Mouse (Mus musculus) MEL (cell line): ENCODE measurements around the gene Calm5.

Experiments used
- CTCF ChIP-seq, 3 experiments: IDR thresholded peaks in 2 of 3; conservative IDR thresholded peaks in 1 of 3; 2 replicates each; pipeline ENCODE4 v1.5.1; 2011 to 2012; ENCODE audit warnings: low read length in 3 of 3, low read depth in 2 of 3, mild to moderate bottlenecking in 2 of 3, improper control_type of control experiment in 1 of 3, inconsistent platforms in 1 of 3, mixed read lengths in 1 of 3, moderate library complexity in 1 of 3; ENCODE audit not compliant: control insufficient read depth in 1 of 3, insufficient read depth in 1 of 3, poor library complexity in 1 of 3, severe bottlenecking in 1 of 3
- E2F4 ChIP-seq: IDR thresholded peaks from 2 replicates; pipeline ENCODE4 v1.6.1; 2011; ENCODE audit warnings: low read depth, low read length, improper control_type of control experiment, borderline replicate concordance
- ETS1 ChIP-seq: IDR thresholded peaks from 2 replicates; pipeline ENCODE4 v1.6.1; 2012; ENCODE audit warnings: low read depth, mild to moderate bottlenecking, inconsistent platforms, low read length, improper control_type of control experiment, moderate library complexity
- MYC ChIP-seq: IDR thresholded peaks from 2 replicates; pipeline ENCODE4 v1.6.1; 2011; ENCODE audit warnings: low read depth, mild to moderate bottlenecking, low read length, improper control_type of control experiment, moderate library complexity

- TF ChIP-seq MYC (no peak), CTCF (IDR thresholded peaks at IDR 0.05 in 2 of 3, conservative IDR thresholded peaks at IDR 0.05 in 1 of 3; ENCODE audit: control insufficient read depth in 1 of 3, insufficient read depth in 1 of 3, low read depth in 2 of 3, low read length in 3 of 3, poor library complexity in 1 of 3, severe bottlenecking in 1 of 3) (no peak), ETS1 (no peak), E2F4 (no peak)
Measured at GRCm38 (mm10) chr13:3872832-3873231, 18.9 kb downstream of the Calm5 start.
